Mouse (Mus musculus) heart, postnatal 0 days (tissue): ENCODE results near the gene Ank2. TPM values are rescaled to one million over a fixed set of nuclear protein-coding genes. Genes with fewer than 3 reads are reported as not detected.

Source experiments
- ATAC-seq: fragments of 200-750 bp; cut with Nextera tagmentation; 2 replicates; pipeline ENCODE4 v1.8.0; 2017; ENCODE audit warnings: low read depth, moderate number of reproducible peaks, moderate library complexity; ENCODE audit not compliant: insufficient read depth
- DNase-seq: peaks from one replicate; pipeline ENCODE4 v3.0.0-alpha.2; 2016; ENCODE audit warnings: low spot score
- H3K27ac ChIP-seq: fragments of 300-500 bp; sonication (generic); 2 replicates; pipeline ENCODE4 v1.5.1; 2014; ENCODE audit warnings: low read depth, mild to moderate bottlenecking
- H3K27me3 ChIP-seq: fragments of 300-500 bp; sonication (generic); 2 replicates; pipeline ENCODE4 v1.6.1; 2014; ENCODE audit warnings: low read length, mixed read lengths; ENCODE audit not compliant: control insufficient read depth, insufficient read depth
- H3K36me3 ChIP-seq: fragments of 300-500 bp; sonication (generic); replicated peaks from 2 replicates; pipeline ENCODE4 v1.6.1; 2014; ENCODE audit warnings: low read length, mixed read lengths; ENCODE audit not compliant: control insufficient read depth, insufficient read depth
- H3K4me1 ChIP-seq: fragments of 300-500 bp; sonication (generic); 2 replicates; pipeline ENCODE4 v1.6.1; 2014; ENCODE audit warnings: antibody characterized with exemption; ENCODE audit not compliant: control insufficient read depth, insufficient read depth
- H3K4me2 ChIP-seq: fragments of 300-500 bp; sonication (generic); 2 replicates; pipeline ENCODE4 v1.6.1; 2014; ENCODE audit warnings: low read depth, mild to moderate bottlenecking, low read length, moderate library complexity
- H3K4me3 ChIP-seq: fragments of 300-500 bp; sonication (generic); 2 replicates; pipeline ENCODE4 v1.5.1; 2014; ENCODE audit warnings: low read depth, low read length
- H3K9ac ChIP-seq: fragments of 300-500 bp; sonication (generic); replicated peaks from 2 replicates; pipeline ENCODE4 v1.6.1; 2014; ENCODE audit warnings: low read depth, low read length, mixed read lengths
- H3K9me3 ChIP-seq: fragments of 300-500 bp; sonication (generic); replicated peaks from 2 replicates; pipeline ENCODE4 v1.6.1; 2016; ENCODE audit warnings: low read length; ENCODE audit not compliant: control insufficient read depth
- CTCF ChIP-seq: IDR thresholded peaks from 2 replicates; pipeline ENCODE4 v1.5.1; 2016; ENCODE audit warnings: antibody characterized with exemption, control low read depth, low read depth
- EP300 ChIP-seq: IDR thresholded peaks from 2 replicates; pipeline ENCODE4 v1.6.1; 2016; ENCODE audit warnings: antibody characterized with exemption, low read depth
- WGBS: fragments of 180-500 bp; shearing (Covaris S2); extraction: QIAGEN DNeasy Blood & Tissue Kit; methylation state at CpG from one replicate; pipeline ENCODE4 v1.1.7; 2014; 5-methylcytosine and 5-hydroxymethylcytosine counted together
- polyA plus RNA-seq: library from polyadenylated mRNA; unstranded; fragments of >200 nt; fragmentation: Nextera tagmentation; extraction: Ambion mirVana; gene quantifications from 2 replicates; pipeline ENCODE4 v1.2.1, GENCODE M21; 2015
- total RNA-seq: library from RNA; depleted of rRNA; stranded (reverse); fragments of >200 nt; gene quantifications from 2 replicates; pipeline ENCODE4 v1.2.3, GENCODE M21; 2014; ENCODE audit warnings: low replicate concordance

Ank2 gene
- total and polyA plus RNA-seq, 2 experiments from 2014 or later = 45.1 to 138 TPM

- no peaks in the 10 kb centered on the region for H3K36me3 ChIP-seq
- H3K27me3 ChIP-seq = no peaks in the 10 kb centered on the region
- H3K9ac ChIP-seq = 0 out of 2 replicates have a peak overlapping the region, but pooled peaks have one; percentile 17
- peak overlapping the region; percentile 21; the same call in 1 of the 2 replicates for H3K4me2 ChIP-seq
- ATAC-seq = no peak
- H3K4me3 ChIP-seq = no peak overlapping the region
- no peak for DNase-seq
- H3K9me3 ChIP-seq = no peaks in the 10 kb centered on the region
- peak overlapping the region; percentile 36 for H3K27ac ChIP-seq
- TF ChIP-seq EP300 = no peak
- TF ChIP-seq CTCF = no peak
- WGBS = 18% methylated on average over 4 of the region's 4 CpGs
- H3K4me1 ChIP-seq = 0 out of 2 replicates have a peak, but pooled peaks cover 10% of the 10 kb centered on the region
Measured at GRCm38 (mm10) chr3:127530293-127530692, 31.1 kb upstream of the Ank2 start.

GRCm38 (mm10) chr3:127529824-127530223 lies 30.7 kb upstream of the Ank2 start:
- no peaks in the 10 kb centered on the region for H3K36me3 ChIP-seq
- H3K4me1 ChIP-seq = 0 out of 2 replicates have a peak, but pooled peaks cover 10% of the 10 kb centered on the region
- H3K4me2 ChIP-seq = no peak overlapping the region
- no peaks in the 10 kb centered on the region for H3K9me3 ChIP-seq
- no peak for TF ChIP-seq CTCF
- TF ChIP-seq EP300 = no peak
- WGBS = 73% methylated on average over 4 of the region's 4 CpGs
- H3K27ac ChIP-seq = no peak overlapping the region
- H3K9ac ChIP-seq = 0 out of 2 replicates have a peak overlapping the region, but pooled peaks have one; percentile 17
- ATAC-seq (no peak), DNase-seq (no peak)
- H3K27me3 ChIP-seq = no peaks in the 10 kb centered on the region
- H3K4me3 ChIP-seq = no peak overlapping the region

GRCm38 (mm10) chr3:127529210-127529609 lies 30.1 kb upstream of the Ank2 start:
- DNase-seq (no peak), ATAC-seq (no peak)
- H3K27ac ChIP-seq = no peak overlapping the region
- H3K4me1 ChIP-seq = 0 out of 2 replicates have a peak, but pooled peaks cover 10% of the 10 kb centered on the region
- H3K4me3 ChIP-seq = no peak overlapping the region
- no peaks in the 10 kb centered on the region for H3K27me3 ChIP-seq
- H3K9me3 ChIP-seq = no peaks in the 10 kb centered on the region
- 87% methylated on average over 3 of the region's 3 CpGs for WGBS
- no peak overlapping the region for H3K9ac ChIP-seq
- H3K4me2 ChIP-seq = no peak overlapping the region
- TF ChIP-seq CTCF = no peak
- TF ChIP-seq EP300 = no peak
- H3K36me3 ChIP-seq = no peaks in the 10 kb centered on the region

GRCm38 (mm10) chr3:127527465-127528034 lies 28.4 kb upstream of the Ank2 start:
- H3K4me1 ChIP-seq = 0 out of 2 replicates have a peak, but pooled peaks cover 10% of the 10 kb centered on the region
- 56% methylated on average over 5 of the region's 5 CpGs for WGBS
- H3K27me3 ChIP-seq = no peaks in the 10 kb centered on the region
- no peaks in the 10 kb centered on the region for H3K36me3 ChIP-seq
- ATAC-seq (peak; percentile 70), DNase-seq (peak; percentile 78)
- H3K4me2 ChIP-seq = no peak overlapping the region
- H3K27ac ChIP-seq = peak overlapping the region; percentile 85
- H3K4me3 ChIP-seq = no peak overlapping the region
- no peaks in the 10 kb centered on the region for H3K9me3 ChIP-seq
- TF ChIP-seq CTCF (no peak), EP300 (no peak)
- no peak overlapping the region for H3K9ac ChIP-seq

- Histone ChIP-seq H3K4me2 (peak overlapping the region; percentile 24; the same call in 1 of the 2 replicates), H3K9ac (no peak overlapping the region), H3K27ac (peak overlapping the region; percentile 92), H3K27me3 (no peaks in the 10 kb centered on the region), H3K4me1 (peaks cover 18% of the 10 kb centered on the region; the same call in 1 of the 2 replicates), H3K36me3 (no peaks in the 10 kb centered on the region), H3K4me3 (no peak overlapping the region), H3K9me3 (no peaks in the 10 kb centered on the region)
- 27% methylated on average over 8 of the region's 8 CpGs for WGBS
- DNase-seq (peak; percentile 78), ATAC-seq (peak; percentile 85)
- TF ChIP-seq EP300 = no peak
- no peak for TF ChIP-seq CTCF
Measured at GRCm38 (mm10) chr3:127525188-127525819, 26.2 kb upstream of the Ank2 start.
